23 mouse cellular contexts compared by ENCODE assay signal in the genomic region with DNA sequence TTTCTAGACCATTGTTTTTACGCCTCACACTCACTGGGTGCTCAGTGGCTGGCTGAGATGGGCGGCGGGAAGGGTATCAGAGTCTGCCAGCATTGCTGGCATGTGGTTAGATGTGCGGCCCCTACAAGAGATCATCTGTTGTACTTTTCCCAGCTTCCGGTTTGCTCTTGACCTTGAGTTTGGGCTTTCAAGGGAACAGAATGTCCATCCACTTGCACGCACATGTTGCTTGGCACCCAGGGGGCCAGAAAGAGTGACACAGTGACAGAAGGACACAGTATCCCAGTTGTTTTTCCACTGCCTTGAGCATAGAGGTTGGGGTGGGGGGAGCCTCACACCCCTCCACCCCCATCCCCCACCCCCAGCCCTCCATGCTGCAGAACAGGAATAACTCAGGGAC. TPM values are rescaled to one million over a fixed set of nuclear protein-coding genes. Genes with fewer than 3 reads are reported as not detected.
"Had no signal": no experiment of that assay in that cellular context is flagged by ENCODE, and none has a peak within 500 bp of the region (broad histone marks: within the 10 kb centered on the region; RNA-seq: fewer than 3 reads in every experiment).

No protein-coding gene starts in this region.

- H3K4me3 ChIP-seq: limb, embryonic 12.5 days; limb, embryonic 15.5 days; midbrain, embryonic 12.5 days; midbrain, embryonic 15.5 days; myocyte; neural tube, embryonic 13.5 days had no signal

- H3K9me3 ChIP-seq: limb, embryonic 15.5 days; midbrain, embryonic 15.5 days; neural tube, embryonic 13.5 days had no signal

- H3K9ac ChIP-seq: limb, embryonic 12.5 days; limb, embryonic 15.5 days; liver, embryonic 14.5 days; liver, postnatal 0 days; lung, embryonic 14.5 days; midbrain, embryonic 15.5 days; neural tube, embryonic 13.5 days had no signal

- H3K4me1 ChIP-seq: limb, embryonic 12.5 days; midbrain, embryonic 15.5 days; neural tube, embryonic 13.5 days had no signal

- H3K36me3 ChIP-seq: limb, embryonic 12.5 days; limb, embryonic 15.5 days; midbrain, embryonic 12.5 days; midbrain, embryonic 15.5 days; neural tube, embryonic 13.5 days had no signal

- H3K27me3 ChIP-seq: limb, embryonic 12.5 days; limb, embryonic 15.5 days; midbrain, embryonic 12.5 days; midbrain, embryonic 15.5 days; neural tube, embryonic 13.5 days had no signal

- DNase-seq: kidney, adult 18-20 months; kidney, adult 9 months; kidney, postnatal 14 days; kidney, postnatal 4 days; left cerebral cortex, postnatal 4 days; liver, postnatal 0 days; lung, embryonic 14.5 days; lung, postnatal 10 days; lung, postnatal 4 days; retina, postnatal 1 day; right cerebral cortex, postnatal 25 days; spleen, adult 18-20 months had no signal

- H3K27ac ChIP-seq: limb, embryonic 12.5 days; limb, embryonic 15.5 days; liver, embryonic 14.5 days; midbrain, embryonic 12.5 days; midbrain, embryonic 15.5 days; neural tube, embryonic 13.5 days had no signal

- H3K4me2 ChIP-seq: limb, embryonic 12.5 days; limb, embryonic 15.5 days; liver, embryonic 11.5 days; lung, embryonic 14.5 days; midbrain, embryonic 12.5 days; midbrain, embryonic 15.5 days; neural tube, embryonic 13.5 days had no signal

- ATAC-seq: intestine, embryonic 16.5 days; liver, postnatal 0 days; midbrain, embryonic 15.5 days had no signal

RNA-seq across cellular contexts. Expression of a gene that starts 33.8 kb away (rescaled TPM):
- total RNA-seq: layer of hippocampus, adult 18-20 months; left cerebral cortex, postnatal 14 days had no signal
- polyA plus RNA-seq: midbrain, embryonic 15.5 days had no signal
